Mouse (Mus musculus) adrenal gland, adult 18-20 months (tissue): ENCODE results near the gene Egfl8. TPM values are rescaled to one million over a fixed set of nuclear protein-coding genes. Genes with fewer than 3 reads are reported as not detected.

Source experiments
- DNase-seq, 2 experiments: peaks; one replicate each; pipeline ENCODE4 v3.0.0; 2021 to 2022; ENCODE audit warnings: low spot score in 2 of 2
- long read RNA-seq, 2 experiments: library from polyadenylated mRNA; stranded (forward); transcript quantifications; one replicate each; pipeline ENCODE4 v2.0.0; 2021
- total RNA-seq, 2 experiments: library from RNA; stranded (reverse); gene quantifications; 1 replicate in 1 of 2; 2 replicates in 1 of 2; pipeline ENCODE4 v1.2.3; 2021

Gene Egfl8
- total RNA-seq, result 1 to 10 TPM; 1.9 to 3.9 TPM
- long read RNA-seq, experiment 1, partial matches to known transcripts, result 1 of 1 reads
- long read RNA-seq, experiment 1, other reads (novel, unspliced or antisense), result 0 of 1 reads
- long read RNA-seq, experiment 2, partial matches to known transcripts, result 1 of 4 reads
- long read RNA-seq, experiment 2, other reads (novel, unspliced or antisense), result 3 of 4 reads

GRCm38 (mm10) chr17:34615871-34616270 lies at the start of gene Egfl8:
TSS of gene Egfl8 (minus strand) at chr17:34615971.
- no peak for DNase-seq

- DNase-seq, result no peak
Observed at GRCm38 (mm10) chr17:34664472-34664871, 48.7 kb upstream of the Egfl8 start.

DNA sequence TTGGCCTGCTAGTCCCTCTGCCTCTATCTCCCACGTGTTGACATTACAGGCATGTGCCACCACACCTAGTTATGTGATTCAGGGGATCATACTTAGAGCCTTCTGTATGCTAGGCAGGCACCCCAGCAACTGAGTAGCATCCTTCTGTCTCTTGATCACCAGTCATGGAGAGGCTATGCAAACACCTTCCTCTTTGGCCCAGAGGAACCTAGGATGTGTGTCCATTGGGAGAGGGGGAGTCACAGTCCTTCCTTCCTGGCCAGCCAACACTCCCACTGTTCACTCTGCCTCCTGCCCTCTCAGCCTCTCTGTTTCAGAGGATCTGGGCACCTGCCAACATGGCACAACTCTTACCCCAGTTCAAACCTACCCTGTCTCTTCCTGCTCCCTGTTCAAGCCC lies 47.8 kb upstream of the Egfl8 start:
- DNase-seq, result no peak

- DNase-seq, result no peak
Observed at GRCm38 (mm10) chr17:34662978-34663377, 47.2 kb upstream of the Egfl8 start.

DNA sequence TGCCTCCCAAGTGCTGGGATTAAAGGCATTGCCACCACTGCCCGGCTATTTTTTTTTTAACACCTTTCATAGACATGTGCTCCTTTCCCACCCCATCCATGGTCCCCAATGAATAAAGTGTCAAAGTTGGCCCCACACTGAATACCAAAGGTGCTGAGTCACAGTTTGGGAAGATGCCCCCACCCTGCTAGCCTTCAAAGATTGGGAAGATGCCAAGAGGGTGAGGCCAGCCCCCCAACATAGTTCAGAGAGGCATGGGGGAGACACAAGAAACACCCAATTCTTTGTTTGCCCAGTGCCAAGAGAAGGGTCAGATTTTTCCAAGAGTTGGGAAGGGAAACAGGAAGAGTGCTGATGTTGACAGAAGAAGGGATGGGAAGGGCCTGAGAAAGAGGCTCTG lies 46.7 kb upstream of the Egfl8 start:
- DNase-seq, result no peak

GRCm38 (mm10) chr17:34661121-34661591 lies 45.4 kb upstream of the Egfl8 start:
- no peak for DNase-seq

GRCm38 (mm10) chr17:34660259-34660820 lies 44.6 kb upstream of the Egfl8 start:
- no peak for DNase-seq

GRCm38 (mm10) chr17:34659897-34660214 lies 44.1 kb upstream of the Egfl8 start:
- no peak for DNase-seq

GRCm38 (mm10) chr17:34659181-34659896 lies 43.6 kb upstream of the Egfl8 start:
- no peak for DNase-seq

GRCm38 (mm10) chr17:34658591-34658990 lies 42.8 kb upstream of the Egfl8 start:
- DNase-seq, result no peak

DNA sequence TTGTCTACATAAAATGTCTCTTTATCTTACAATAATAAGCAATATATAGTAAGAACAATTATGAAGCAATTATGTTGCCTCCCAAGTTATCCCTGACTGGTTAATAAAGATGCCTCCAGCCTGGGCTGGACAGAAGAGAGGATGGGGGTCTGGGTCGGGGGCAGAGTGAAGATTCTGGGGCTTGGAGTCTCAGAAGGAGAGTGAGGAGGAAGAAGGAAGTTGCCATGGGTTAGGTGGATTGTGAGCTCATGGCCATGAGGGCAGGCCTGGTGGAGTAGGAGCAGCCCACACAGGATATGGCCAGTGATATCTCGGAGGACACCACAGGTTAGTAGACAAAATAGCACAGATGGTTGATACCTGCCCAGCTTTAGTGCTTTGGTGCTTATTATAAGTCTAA lies 42.4 kb upstream of the Egfl8 start:
- no peak for DNase-seq

DNA sequence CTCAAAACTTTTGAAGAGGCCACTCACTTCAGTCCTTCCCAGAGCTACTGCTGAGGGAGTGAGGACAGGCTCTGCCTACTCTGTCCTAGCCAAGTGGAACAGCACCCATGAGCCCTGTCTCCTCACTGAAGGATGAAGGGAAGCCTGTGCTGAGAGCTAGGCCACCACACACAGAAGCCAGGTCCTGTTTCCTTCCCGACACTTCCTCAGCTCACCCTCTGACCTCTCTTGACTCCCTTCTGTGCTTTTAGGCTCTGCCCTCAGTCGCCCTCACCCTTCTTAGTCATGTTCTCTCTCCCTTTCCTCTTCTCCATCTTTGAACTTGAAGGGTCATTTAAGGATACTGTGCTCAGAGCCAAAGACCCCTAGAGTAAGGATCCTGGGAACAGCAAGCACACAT lies 41.5 kb upstream of the Egfl8 start:
- DNase-seq, result no peak

DNA sequence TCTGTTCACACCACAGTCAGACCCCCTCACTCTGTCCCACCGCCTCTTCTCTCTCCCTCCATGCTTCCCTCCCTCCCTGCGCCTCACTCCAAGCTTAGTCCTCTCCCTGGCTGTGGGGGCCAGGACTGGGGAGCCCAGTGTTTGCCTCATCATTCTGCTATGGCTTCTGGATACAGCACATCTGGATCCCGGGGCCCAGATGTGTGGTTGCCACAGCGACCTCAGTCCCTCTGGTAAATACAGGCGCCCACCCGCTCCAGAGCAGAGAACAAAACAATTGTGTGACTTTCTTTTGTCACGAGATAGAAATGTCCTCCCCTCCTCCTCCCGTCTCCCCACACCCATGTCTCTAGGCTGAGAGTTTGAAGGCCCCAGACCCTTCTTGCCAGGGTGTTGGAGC lies 40.9 kb upstream of the Egfl8 start:
- no peak for DNase-seq

DNA sequence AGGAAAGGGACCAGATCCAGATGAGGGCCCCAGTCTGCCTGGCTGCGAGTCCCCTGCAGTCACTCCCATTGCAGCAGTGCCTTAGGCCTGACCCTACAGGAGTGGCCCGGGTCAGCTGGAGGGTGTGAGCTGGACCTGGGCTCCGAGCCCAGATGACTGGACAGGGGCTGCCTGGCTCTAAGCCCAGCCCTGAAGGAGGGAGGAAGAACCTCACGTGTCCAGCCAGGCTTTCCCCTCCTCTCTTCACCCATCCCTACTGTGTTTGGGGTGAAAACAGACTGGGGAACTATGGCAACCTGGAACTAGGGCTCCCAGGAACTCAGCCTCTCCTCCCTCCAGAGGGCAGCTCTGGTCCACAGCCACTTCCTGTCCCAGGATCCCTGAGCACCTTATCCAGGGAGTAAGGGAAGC lies 39.8 kb upstream of the Egfl8 start:
- peak; percentile 67 to 78 for DNase-seq

- no peak for DNase-seq
Observed at GRCm38 (mm10) chr17:34655160-34655559, 39.4 kb upstream of the Egfl8 start.

GRCm38 (mm10) chr17:34654392-34654791 lies 38.6 kb upstream of the Egfl8 start:
- DNase-seq, result no peak

- peak; percentile 64 to 73 for DNase-seq
Observed at GRCm38 (mm10) chr17:34653746-34654285, 38.0 kb upstream of the Egfl8 start.

DNA sequence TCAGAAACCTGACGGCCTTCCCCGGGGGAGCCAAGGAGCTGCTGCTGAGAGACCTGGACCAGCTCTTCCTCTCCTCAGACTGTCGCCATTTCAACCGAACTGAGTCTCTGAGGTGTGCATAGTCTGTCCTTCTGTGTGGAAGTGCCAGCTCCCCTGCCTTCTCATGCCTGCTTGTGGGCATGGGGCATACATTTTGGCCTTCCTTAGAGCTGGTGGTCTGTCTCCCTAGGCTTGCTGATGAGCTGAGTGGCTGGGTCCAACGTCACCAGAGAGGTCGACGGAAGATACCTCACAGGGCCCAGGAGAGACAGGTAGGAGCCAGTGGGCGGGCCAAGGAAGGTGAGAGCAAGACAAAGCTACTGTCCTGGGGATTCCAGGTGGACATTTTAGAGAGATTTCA lies 37.2 kb upstream of the Egfl8 start:
- DNase-seq, result no peak

DNA sequence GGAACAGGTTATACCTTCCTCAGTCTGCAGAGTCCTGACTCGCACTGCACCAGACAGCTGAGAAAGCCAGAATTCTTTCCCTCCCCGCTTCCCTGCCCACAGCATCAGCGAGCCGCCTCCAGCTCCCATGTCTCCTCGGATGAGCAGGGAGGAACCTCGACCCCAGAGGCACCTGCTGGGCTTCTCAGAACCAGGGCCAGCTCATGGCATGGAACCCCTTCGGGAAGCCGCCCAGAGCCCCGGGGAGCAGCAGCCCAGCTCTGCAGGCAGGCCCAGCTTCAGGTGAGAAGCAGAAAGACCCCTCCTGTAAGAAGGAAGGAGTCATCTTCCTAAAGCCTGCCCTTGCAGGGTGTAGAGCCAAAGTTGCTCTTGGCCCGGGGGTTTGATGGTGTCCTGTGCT lies 36.8 kb upstream of the Egfl8 start:
- no peak for DNase-seq

- no peak for DNase-seq
Observed at GRCm38 (mm10) chr17:34651507-34652221, 35.9 kb upstream of the Egfl8 start.

DNA sequence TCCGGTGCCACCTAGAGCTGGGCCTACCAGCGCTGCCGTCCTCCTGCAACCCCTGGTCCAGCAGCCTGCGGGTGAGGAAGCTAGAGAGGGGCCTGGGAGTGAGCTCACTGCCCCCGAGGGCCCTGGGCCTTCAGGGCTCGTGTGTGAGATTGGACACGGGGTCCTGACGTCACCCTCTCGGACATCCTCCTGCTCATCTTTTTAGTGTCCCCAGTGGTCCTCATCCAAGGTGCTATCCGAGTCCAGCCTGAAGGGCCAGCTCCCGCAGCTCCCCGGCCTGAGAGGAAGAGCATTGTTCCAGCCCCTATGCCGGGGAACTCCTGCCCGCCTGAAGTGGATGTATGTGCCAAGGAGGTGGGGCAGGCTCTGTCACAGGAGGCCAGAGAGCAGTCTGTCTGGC lies 35.0 kb upstream of the Egfl8 start:
- no peak for DNase-seq
